Mouse (Mus musculus) thymus, postnatal 25 days (tissue): ENCODE data around the gene Slc1a3.

Experiments used
- DNase-seq: peaks from one replicate; pipeline ENCODE4 v3.0.0; 2022

Gene Slc1a3

GRCm38 (mm10) chr15:8710146-8711006 lies at the start of gene Slc1a3:
TSS of gene Slc1a3 (minus strand) at chr15:8710764.
- DNase-seq: peak; percentile 10

- DNase-seq: no peak
These were observed 48.5 kb upstream of the Slc1a3 start for GRCm38 (mm10) chr15:8759026-8759425.

GRCm38 (mm10) chr15:8756441-8756840 lies 45.9 kb upstream of the Slc1a3 start:
- no peak for DNase-seq

- DNase-seq: no peak
These were observed 39.2 kb upstream of the Slc1a3 start for GRCm38 (mm10) chr15:8749762-8750161.

- DNase-seq: no peak
These were observed 38.2 kb upstream of the Slc1a3 start for GRCm38 (mm10) chr15:8748771-8749170.

- DNase-seq: no peak
These were observed 31.0 kb upstream of the Slc1a3 start for GRCm38 (mm10) chr15:8741593-8741992.

GRCm38 (mm10) chr15:8740724-8741123 lies 30.2 kb upstream of the Slc1a3 start:
- DNase-seq: no peak

- no peak for DNase-seq
These were observed 27.6 kb upstream of the Slc1a3 start for GRCm38 (mm10) chr15:8738156-8738555.

GRCm38 (mm10) chr15:8734363-8734739 lies 23.8 kb upstream of the Slc1a3 start:
- no peak for DNase-seq

- DNase-seq: no peak
These were observed 23.3 kb upstream of the Slc1a3 start for GRCm38 (mm10) chr15:8733669-8734362.

- DNase-seq: no peak
These were observed 18.3 kb upstream of the Slc1a3 start for GRCm38 (mm10) chr15:8728861-8729260.

- no peak for DNase-seq
These were observed 12.0 kb upstream of the Slc1a3 start for GRCm38 (mm10) chr15:8722386-8723100.

GRCm38 (mm10) chr15:8721746-8722145 lies 11.2 kb upstream of the Slc1a3 start:
- no peak for DNase-seq

- DNase-seq: no peak
These were observed 10.4 kb upstream of the Slc1a3 start for GRCm38 (mm10) chr15:8721005-8721404.

- no peak for DNase-seq
These were observed 7.9 kb upstream of the Slc1a3 start for GRCm38 (mm10) chr15:8718496-8718895.

GRCm38 (mm10) chr15:8717021-8717571 lies 6.5 kb upstream of the Slc1a3 start:
- no peak for DNase-seq

GRCm38 (mm10) chr15:8716330-8716964 lies 5.9 kb upstream of the Slc1a3 start:
- no peak for DNase-seq

GRCm38 (mm10) chr15:8715666-8716065 lies 5.1 kb upstream of the Slc1a3 start:
- DNase-seq: no peak

GRCm38 (mm10) chr15:8712433-8712984 lies 1.9 kb upstream of the Slc1a3 start:
- no peak for DNase-seq

- no peak for DNase-seq
These were observed 1.2 kb upstream of the Slc1a3 start for GRCm38 (mm10) chr15:8711630-8712310.

GRCm38 (mm10) chr15:8709578-8709977 lies 986 bp downstream of the Slc1a3 start:
- no peak for DNase-seq

- no peak for DNase-seq
These were observed 4.0 kb downstream of the Slc1a3 start for GRCm38 (mm10) chr15:8706613-8707012.
